Mouse (Mus musculus) CH12.LX (cell line): Measurements from ENCODE around the gene Stx8.

Experiments
- CTCF ChIP-seq, 2 experiments: IDR thresholded peaks in 1 of 2; conservative IDR thresholded peaks in 1 of 2; 2 replicates each; pipeline ENCODE4 v1.5.1; 2011 to 2012; ENCODE audit warnings: low read depth in 2 of 2, low read length in 2 of 2, improper control_type of control experiment in 1 of 2, inconsistent platforms in 1 of 2, mild to moderate bottlenecking in 1 of 2, moderate library complexity in 1 of 2
- EP300 ChIP-seq: IDR thresholded peaks from 2 replicates; pipeline ENCODE4 v1.6.1; 2011; ENCODE audit warnings: low read length, improper control_type of control experiment
- POLR2A ChIP-seq: IDR thresholded peaks from 2 replicates; pipeline ENCODE4 v1.6.1; 2011; ENCODE audit warnings: low read depth, mild to moderate bottlenecking, improper control_type of control experiment, low read length
- TCF12 ChIP-seq: IDR thresholded peaks from 2 replicates; pipeline ENCODE4 v1.6.1; 2014; ENCODE audit warnings: low read depth, mild to moderate bottlenecking, inconsistent platforms, low read length, improper control_type of control experiment

DNA sequence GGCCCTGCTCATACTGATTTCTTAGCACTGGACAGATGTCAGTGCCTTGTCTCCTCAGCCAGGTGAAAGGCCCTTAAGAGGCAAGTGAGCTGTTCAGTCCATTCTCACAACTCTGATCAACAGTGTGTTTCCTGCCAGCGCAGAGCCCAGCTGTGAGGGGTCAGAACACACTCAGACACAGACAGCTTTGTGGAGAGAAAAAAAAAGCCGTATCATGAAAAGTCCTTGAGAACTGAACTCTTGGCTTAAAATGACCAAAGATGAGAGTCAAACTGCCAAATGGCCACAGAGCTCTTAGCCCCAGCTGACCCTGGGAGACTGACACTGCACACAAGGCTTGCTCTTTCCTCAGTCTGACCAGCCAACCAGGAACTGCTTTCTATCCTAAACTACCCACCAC is 242.0 kb downstream of the Stx8 start:
- TF ChIP-seq POLR2A: no peak
- no peak for TF ChIP-seq CTCF (conservative IDR thresholded peaks at IDR 0.05 in 1 of 2, IDR thresholded peaks at IDR 0.05 in 1 of 2; ENCODE audit: low read depth in 2 of 2, low read length in 2 of 2)
- TF ChIP-seq EP300: no peak
- no peak for TF ChIP-seq TCF12
